Mouse (Mus musculus) brown adipose tissue, adult 24 weeks (tissue): ENCODE measurements around the gene Atrip. TPM values are rescaled to one million over a fixed set of nuclear protein-coding genes. Genes with fewer than 3 reads are reported as not detected.

Source experiments
- H3K27ac ChIP-seq: fragments of 200-500 bp; replicated peaks from 2 replicates; pipeline ENCODE4 v1.5.1; 2012; ENCODE audit warnings: low read depth, mild to moderate bottlenecking, low read length
- H3K4me1 ChIP-seq: fragments of 200-500 bp; 2 replicates; pipeline ENCODE4 v1.6.1; 2012; ENCODE audit warnings: low read length, mixed read lengths; ENCODE audit not compliant: control insufficient read depth, insufficient read depth, insufficient read length
- H3K4me3 ChIP-seq: fragments of 200-500 bp; 2 replicates; pipeline ENCODE4 v1.5.1; 2012; ENCODE audit warnings: low read depth, mild to moderate bottlenecking, low read length, moderate library complexity; ENCODE audit not compliant: insufficient read depth
- polyA plus RNA-seq: library from polyadenylated mRNA; stranded (reverse); fragments of >200 nt; gene quantifications from 2 replicates; pipeline ENCODE4 v1.2.4, GENCODE M21; 2012; ENCODE audit not compliant: missing spikeins, insufficient read depth, insufficient read length

Atrip gene
- polyA plus RNA-seq, 1 experiment: 4.8 TPM

GRCm38 (mm10) chr9:109040906-109041305 lies 33.0 kb downstream of the Atrip start:
- Histone ChIP-seq H3K4me1 (peaks cover 8% of the 10 kb centered on the region; the same call in 1 of the 2 replicates), H3K4me3 (peak overlapping the region; percentile 90), H3K27ac (no peak overlapping the region)

GRCm38 (mm10) chr9:109040216-109040615 lies 33.7 kb downstream of the Atrip start:
- peak overlapping the region; percentile 90 for H3K4me3 ChIP-seq

GRCm38 (mm10) chr9:109039681-109040080 lies 34.2 kb downstream of the Atrip start:
- peak overlapping the region; percentile 48 for H3K27ac ChIP-seq
- peaks cover 8% of the 10 kb centered on the region; the same call in 1 of the 2 replicates for H3K4me1 ChIP-seq
- peak overlapping the region; percentile 90 for H3K4me3 ChIP-seq

More at GRCm38 (mm10) chr9:109040216-109040615, 33.7 kb downstream of the Atrip start:
- Histone ChIP-seq H3K4me1 (peaks cover 8% of the 10 kb centered on the region; the same call in 1 of the 2 replicates), H3K27ac (peak overlapping the region; percentile 48; the same call in 1 of the 2 replicates)

GRCm38 (mm10) chr9:109038901-109039364 lies 35.0 kb downstream of the Atrip start:
- Histone ChIP-seq H3K27ac (peak overlapping the region; percentile 95), H3K4me3 (peak overlapping the region; percentile 90)

GRCm38 (mm10) chr9:109038086-109038895 lies 35.6 kb downstream of the Atrip start, which contains the start of gene Shisa5:
TSS of gene Shisa5 (plus strand) at chr9:109038565.
- H3K4me3 ChIP-seq: peak within 1 kb of the TSS; percentile 90
- peaks cover 8% of the 10 kb centered on the region; the same call in 1 of the 2 replicates for H3K4me1 ChIP-seq
- H3K27ac ChIP-seq: peak within 1 kb of the TSS; percentile 95

More at GRCm38 (mm10) chr9:109038901-109039364, 35.0 kb downstream of the Atrip start:
- peaks cover 8% of the 10 kb centered on the region; the same call in 1 of the 2 replicates for H3K4me1 ChIP-seq

GRCm38 (mm10) chr9:109032435-109032834 lies 41.5 kb downstream of the Atrip start:
- H3K4me3 ChIP-seq: no peak overlapping the region
- H3K4me1 ChIP-seq: peaks cover 3% of the 10 kb centered on the region
- no peak overlapping the region for H3K27ac ChIP-seq

- Histone ChIP-seq H3K4me1 (peaks cover 4% of the 10 kb centered on the region), H3K4me3 (no peak overlapping the region), H3K27ac (no peak overlapping the region)
Observed at GRCm38 (mm10) chr9:109031686-109032085, 42.2 kb downstream of the Atrip start.

GRCm38 (mm10) chr9:109031001-109031400 lies 42.9 kb downstream of the Atrip start:
- Histone ChIP-seq H3K27ac (no peak overlapping the region), H3K4me1 (peaks cover 4% of the 10 kb centered on the region), H3K4me3 (no peak overlapping the region)

- Histone ChIP-seq H3K4me3 (no peak overlapping the region), H3K27ac (no peak overlapping the region), H3K4me1 (peaks cover 4% of the 10 kb centered on the region)
Observed at GRCm38 (mm10) chr9:109030312-109030711, 43.6 kb downstream of the Atrip start.

GRCm38 (mm10) chr9:109028919-109029318 lies 45.0 kb downstream of the Atrip start:
- peaks cover 4% of the 10 kb centered on the region for H3K4me1 ChIP-seq
- H3K27ac ChIP-seq: no peak overlapping the region
- no peak overlapping the region for H3K4me3 ChIP-seq

- H3K27ac ChIP-seq: no peak overlapping the region
- H3K4me1 ChIP-seq: peaks cover 8% of the 10 kb centered on the region
- no peak overlapping the region for H3K4me3 ChIP-seq
Observed at GRCm38 (mm10) chr9:109028421-109028820, 45.5 kb downstream of the Atrip start.

- peaks cover 8% of the 10 kb centered on the region for H3K4me1 ChIP-seq
- 0 out of 2 replicates have a peak overlapping the region, but pooled peaks have one; percentile 17 for H3K27ac ChIP-seq
- H3K4me3 ChIP-seq: no peak overlapping the region
Observed at GRCm38 (mm10) chr9:109027521-109027920, 46.4 kb downstream of the Atrip start.

- H3K4me3 ChIP-seq: no peak overlapping the region
- H3K4me1 ChIP-seq: peaks cover 8% of the 10 kb centered on the region
- H3K27ac ChIP-seq: peak overlapping the region; percentile 64
Observed at GRCm38 (mm10) chr9:109022866-109023685, 50.8 kb downstream of the Atrip start.

- Histone ChIP-seq H3K4me3 (no peak overlapping the region), H3K27ac (peak overlapping the region; percentile 52), H3K4me1 (peaks cover 5% of the 10 kb centered on the region)
Observed at GRCm38 (mm10) chr9:109021428-109021827, 52.5 kb downstream of the Atrip start.
